Mouse (Mus musculus) embryonic stem cell, embryonic (primary cell): ENCODE results near the gene Sult4a1.

Experiments
- CTCF ChIA-PET, 4 experiments: fragments of 300-600 bp in 2 of 4; fragments of 350-600 bp in 2 of 4; sonication (Branson Sonifier 250); formaldehyde crosslinking; loops; one replicate each; lab custom pipeline; 2022; ENCODE audit warnings: inconsistent platforms in 2 of 4; lab: Charles Lee
- POLR2A ChIA-PET, 4 experiments: fragments of 300-600 bp in 2 of 4; fragments of 350-600 bp in 2 of 4; sonication (Branson Sonifier 250); formaldehyde crosslinking; loops; one replicate each; lab custom pipeline; 2022; ENCODE audit warnings: antibody characterized with exemption in 4 of 4, inconsistent platforms in 1 of 4; lab: Charles Lee

The Sult4a1 gene

GRCm38 (mm10) chr15:84116466-84116865 lies 10.9 kb upstream of the Sult4a1 start:
- ChIA-PET POLR2A (interaction anchor here in 1 of 4 experiments (1.6 kb wide), 1 partner anchor 15 kb away, joined by 4 read pairs; no protein-coding TSS in a partner anchor), CTCF (interaction anchor here in 3 of 4 experiments (0.5 to 3.3 kb wide), 13 partner anchors 10 to 118 kb away, joined by 3 to 14 read pairs (median 3); partner anchors contain the start of gene Pnpla3 (in 1 of the 3))

- CTCF ChIA-PET: interaction anchor here in 3 of 4 experiments (0.5 to 3.3 kb wide), 15 partner anchors 9 to 267 kb away, joined by 3 to 14 read pairs (median 4); partner anchors contain the start of gene Pnpla3 (in 1 of the 3)
- POLR2A ChIA-PET: interaction anchor here in 1 of 4 experiments (1.6 kb wide), 1 partner anchor 16 kb away, joined by 4 read pairs; no protein-coding TSS in a partner anchor
These were observed 10.2 kb upstream of the Sult4a1 start for GRCm38 (mm10) chr15:84115727-84116126.

- CTCF ChIA-PET: interaction anchor here in 1 of 4 experiments (1.2 kb wide), 1 partner anchor 22 kb away, joined by 3 read pairs; no protein-coding TSS in a partner anchor
- POLR2A ChIA-PET: no interaction called here
These were observed 8.3 kb upstream of the Sult4a1 start for GRCm38 (mm10) chr15:84113873-84114272.

- POLR2A ChIA-PET: interaction anchor here in 3 of 4 experiments (0.7 to 1.5 kb wide), 6 partner anchors 8 to 400 kb away, joined by 3 to 4 read pairs (median 3); partner anchors contain the start of genes Parvb (in 1 of the 3) and Samm50 (in 1 of the 3)
- CTCF ChIA-PET: interaction anchor here (0.5 to 2.2 kb wide), 12 partner anchors 11 to 1797 kb away, joined by 3 to 10 read pairs (median 4); partner anchors contain the start of gene Pnpla3 (in 1 of the 4)
These were observed 3.3 kb upstream of the Sult4a1 start for GRCm38 (mm10) chr15:84108899-84109298.

GRCm38 (mm10) chr15:84105924-84106500 lies 458 bp upstream of the Sult4a1 start:
- ChIA-PET POLR2A (no interaction called here), CTCF (interaction anchor here in 3 of 4 experiments (0.5 to 2.7 kb wide), 5 partner anchors 10 to 548 kb away, joined by 3 to 9 read pairs (median 4); no protein-coding TSS in a partner anchor)

- ChIA-PET CTCF (interaction anchor here (0.6 to 2.7 kb wide), 5 partner anchors 30 to 699 kb away, joined by 3 to 9 read pairs (median 3); no protein-coding TSS in a partner anchor), POLR2A (interaction anchor here in 2 of 4 experiments (0.6 to 1.4 kb wide), 4 partner anchors 17 to 1579 kb away, joined by 3 to 4 read pairs (median 3); partner anchors contain the start of gene Samm50 (in 1 of the 2))
These were observed 928 bp downstream of the Sult4a1 start for GRCm38 (mm10) chr15:84104626-84105025.

- ChIA-PET CTCF (interaction anchor here in 3 of 4 experiments (0.7 to 2.3 kb wide), 11 partner anchors 18 to 556 kb away, joined by 3 to 18 read pairs (median 3); no protein-coding TSS in a partner anchor), POLR2A (interaction anchor here in 2 of 4 experiments (1.2 to 1.3 kb wide), 5 partner anchors 10 to 438 kb away, joined by 3 to 5 read pairs (median 3); no protein-coding TSS in a partner anchor)
These were observed 8.0 kb downstream of the Sult4a1 start for GRCm38 (mm10) chr15:84097536-84097935.

GRCm38 (mm10) chr15:84096051-84096450 lies 9.5 kb downstream of the Sult4a1 start:
- POLR2A ChIA-PET: no interaction called here
- CTCF ChIA-PET: interaction anchor here in 1 of 4 experiments (1.6 kb wide), 1 partner anchor 25 kb away, joined by 3 read pairs; no protein-coding TSS in a partner anchor

GRCm38 (mm10) chr15:84094921-84095320 lies 10.6 kb downstream of the Sult4a1 start:
- POLR2A ChIA-PET: interaction anchor here in 1 of 4 experiments (0.6 to 1.0 kb wide), 2 partner anchors 14 to 74 kb away, joined by 3 to 4 read pairs; no protein-coding TSS in a partner anchor

GRCm38 (mm10) chr15:84086775-84087174 lies 18.8 kb downstream of the Sult4a1 start:
- CTCF ChIA-PET: interaction anchor here in 3 of 4 experiments (1.1 to 3.0 kb wide), 6 partner anchors 10 to 230 kb away, joined by 3 to 19 read pairs (median 8); no protein-coding TSS in a partner anchor
- POLR2A ChIA-PET: interaction anchor here in 3 of 4 experiments (0.5 to 1.5 kb wide), 7 partner anchors 9 to 240 kb away, joined by 3 to 8 read pairs (median 4); no protein-coding TSS in a partner anchor

More at GRCm38 (mm10) chr15:84094921-84095320, 10.6 kb downstream of the Sult4a1 start:
- CTCF ChIA-PET: interaction anchor here in 1 of 4 experiments (0.6 kb wide), 1 partner anchor 40 kb away, joined by 3 read pairs; no protein-coding TSS in a partner anchor

- CTCF ChIA-PET: interaction anchor here in 3 of 4 experiments (0.6 to 3.0 kb wide), 6 partner anchors 9 to 83 kb away, joined by 4 to 19 read pairs (median 8); no protein-coding TSS in a partner anchor
- POLR2A ChIA-PET: interaction anchor here in 2 of 4 experiments (0.6 to 1.5 kb wide), 5 partner anchors 11 to 193 kb away, joined by 3 to 8 read pairs (median 4); no protein-coding TSS in a partner anchor
These were observed 19.2 kb downstream of the Sult4a1 start for GRCm38 (mm10) chr15:84086364-84086763.

GRCm38 (mm10) chr15:84080069-84080468 lies 25.5 kb downstream of the Sult4a1 start:
- ChIA-PET POLR2A (interaction anchor here in 1 of 4 experiments (1.5 kb wide), 1 partner anchor 128 kb away, joined by 4 read pairs; no protein-coding TSS in a partner anchor), CTCF (no interaction called here)

GRCm38 (mm10) chr15:84079519-84079918 lies 26.0 kb downstream of the Sult4a1 start:
- ChIA-PET POLR2A (no interaction called here), CTCF (interaction anchor here in 2 of 4 experiments (0.6 to 1.7 kb wide), 2 partner anchors 9 to 42 kb away, joined by 3 to 4 read pairs; no protein-coding TSS in a partner anchor)

- POLR2A ChIA-PET: interaction anchor here in 1 of 4 experiments (1.4 kb wide), 1 partner anchor 15 kb away, joined by 3 read pairs; no protein-coding TSS in a partner anchor
These were observed 26.9 kb downstream of the Sult4a1 start for GRCm38 (mm10) chr15:84078667-84079066.

GRCm38 (mm10) chr15:84077151-84077550 lies 28.4 kb downstream of the Sult4a1 start:
- POLR2A ChIA-PET: interaction anchor here in 1 of 4 experiments (1.0 kb wide), 1 partner anchor 10 kb away, joined by 3 read pairs; no protein-coding TSS in a partner anchor
- CTCF ChIA-PET: interaction anchor here in 2 of 4 experiments (0.7 to 1.1 kb wide), 2 partner anchors 9 to 59 kb away, joined by 3 to 5 read pairs; no protein-coding TSS in a partner anchor

More at GRCm38 (mm10) chr15:84078667-84079066, 26.9 kb downstream of the Sult4a1 start:
- CTCF ChIA-PET: interaction anchor here (0.5 to 1.7 kb wide), 6 partner anchors 8 to 434 kb away, joined by 3 to 10 read pairs (median 4); no protein-coding TSS in a partner anchor

GRCm38 (mm10) chr15:84074705-84075185 lies 30.8 kb downstream of the Sult4a1 start:
- ChIA-PET CTCF (interaction anchor here (0.5 to 4.1 kb wide), 107 partner anchors 9 to 1763 kb away, joined by 3 to 30 read pairs (median 4); partner anchors contain the start of genes Pnpla3 (in 3 of the 4), Sult4a1 (in 2 of the 4), Samm50 (in 1 of the 4) and Scube1 (in 1 of the 4)), POLR2A (interaction anchor here in 2 of 4 experiments (1.1 to 2.0 kb wide), 7 partner anchors 12 to 206 kb away, joined by 3 to 6 read pairs (median 4); partner anchors contain the start of gene Pnpla3 (in 1 of the 2))
